ENCODE assay signal across 8 mouse cellular contexts in the genomic region with DNA sequence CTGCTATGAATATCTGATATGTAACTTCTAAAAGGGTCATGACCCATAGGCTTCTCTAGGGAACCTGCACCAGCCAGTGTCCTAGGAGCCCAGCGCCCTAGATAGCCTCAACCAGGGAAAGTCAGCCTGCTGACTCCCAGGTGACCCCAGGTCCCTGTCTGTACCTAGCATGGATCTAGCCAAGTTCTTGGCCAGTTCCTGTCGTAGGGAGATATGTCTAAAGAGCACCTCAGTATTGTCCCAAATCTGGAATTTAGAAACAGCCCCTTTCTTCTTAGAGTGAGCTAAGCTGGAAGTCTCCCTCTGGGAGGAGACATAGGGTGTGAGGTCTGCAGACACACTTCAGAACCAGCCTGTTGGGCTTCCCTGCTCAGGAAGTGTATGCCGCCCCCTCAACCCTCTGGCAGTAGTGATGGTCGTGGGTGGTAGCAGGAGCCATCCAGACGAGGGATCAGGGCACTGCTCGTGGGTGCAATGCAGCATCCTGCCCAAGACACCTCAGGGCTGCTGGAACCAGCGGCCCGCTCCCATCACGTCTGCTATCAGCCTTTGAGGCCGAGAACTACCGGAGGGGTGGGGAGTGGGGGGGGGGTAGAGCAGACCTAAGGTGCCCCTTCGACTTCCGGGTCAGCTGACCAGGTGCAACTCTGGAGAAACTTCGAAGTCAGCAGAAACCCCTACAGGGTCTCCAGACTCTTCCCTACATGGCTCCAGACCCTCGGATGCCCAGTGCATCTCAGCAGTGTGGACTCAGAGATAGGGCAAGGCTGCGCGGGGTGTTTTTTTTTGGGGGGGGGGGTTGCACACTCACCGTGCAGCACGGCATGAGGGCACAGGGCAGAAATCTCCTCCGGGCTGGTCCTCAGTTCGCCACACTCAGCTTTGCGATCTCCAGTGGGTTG. TPM values are rescaled to one million over a fixed set of nuclear protein-coding genes. Genes with fewer than 3 reads are reported as not detected.
A peak's percentile ranks its signal among the peaks of the same experiment; 100 is the strongest.
DNase-seq lines count a peak whose midpoint lies in the region; ATAC-seq and TF ChIP-seq lines count a peak whose summit lies in the region.

TSS of gene Osbpl5 (minus strand) at position 861 of the 902 bp plus-strand sequence.

- H3K27ac ChIP-seq in ES-Bruce4 (ENCODE audit: insufficient read depth, low read length): no peak within 1 kb of the TSS
- H3K27ac ChIP-seq in forebrain, embryonic 12.5 days: no peak within 1 kb of the TSS
- no peak within 1 kb of the TSS for H3K27ac ChIP-seq in limb, embryonic 13.5 days
- H3K27ac ChIP-seq in stomach, embryonic 15.5 days: no peak within 1 kb of the TSS

- peak within 1 kb of the TSS; percentile 32 for H3K4me3 ChIP-seq in ES-Bruce4 (ENCODE audit: low read depth, low read length)
- peak within 1 kb of the TSS; percentile 34 for H3K4me3 ChIP-seq in forebrain, embryonic 12.5 days (replicated peaks)
- peak within 1 kb of the TSS; percentile 42 for H3K4me3 ChIP-seq in limb, embryonic 13.5 days
- H3K4me3 ChIP-seq in stomach, embryonic 15.5 days (replicated peaks): peak within 1 kb of the TSS; percentile 44

- no peak within 1 kb of the TSS for H3K9ac ChIP-seq in ES-Bruce4 (ENCODE audit: low read depth, poor library complexity, severe bottlenecking)
- H3K9ac ChIP-seq in forebrain, embryonic 12.5 days: peak within 1 kb of the TSS; percentile 38
- peak within 1 kb of the TSS; percentile 61 for H3K9ac ChIP-seq in limb, embryonic 13.5 days
- H3K9ac ChIP-seq in stomach, embryonic 15.5 days: no peak within 1 kb of the TSS

- peak; percentile 17; the same call in 1 of the 2 replicates for ATAC-seq in forebrain, embryonic 12.5 days (ENCODE audit: low FRiP score)
- no peak for ATAC-seq in hematopoietic stem cell, adult 5-6 weeks (replicated peaks in 1 of 2; ENCODE audit: insufficient read depth in 1 of 2, low FRiP score in 2 of 2, low TSS enrichment in 1 of 2, low read depth in 1 of 2, poor library complexity in 2 of 2, severe bottlenecking in 2 of 2)
- no peak; the same call in none of the 2 replicates for ATAC-seq in limb, embryonic 13.5 days (ENCODE audit: low FRiP score, low read depth)
- peak; percentile 1; the same call in 1 of the 2 replicates for ATAC-seq in stomach, embryonic 15.5 days (ENCODE audit: insufficient read depth, low FRiP score, low read depth)

- no peak for TF ChIP-seq EP300 in ES-Bruce4 (IDR thresholded peaks at IDR 0.05; ENCODE audit: insufficient read depth, low read depth, low read length)

- no peaks in the 10 kb centered on the region for H3K36me3 ChIP-seq in ES-Bruce4 (ENCODE audit: control insufficient read depth, insufficient read depth, low read length, poor library complexity, severe bottlenecking)
- H3K36me3 ChIP-seq in forebrain, embryonic 12.5 days (replicated peaks): no peaks in the 10 kb centered on the region
- no peaks in the 10 kb centered on the region for H3K36me3 ChIP-seq in limb, embryonic 13.5 days
- no peaks in the 10 kb centered on the region for H3K36me3 ChIP-seq in stomach, embryonic 15.5 days

- DNase-seq in frontal cortex, adult 2 months (ENCODE audit: extremely low spot score in 1 of 2, low spot score in 1 of 2): peak; percentile 60 to 72
- no peak for DNase-seq in frontal cortex, postnatal 10 days (ENCODE audit: low spot score in 2 of 2)
- DNase-seq in adipocyte (ENCODE audit: low spot score): no peak

- no peaks in the 10 kb centered on the region for H3K9me3 ChIP-seq in ES-Bruce4 (replicated peaks; ENCODE audit: control insufficient read depth, insufficient read depth, low read length, poor library complexity, severe bottlenecking)
- no peaks in the 10 kb centered on the region for H3K9me3 ChIP-seq in forebrain, embryonic 12.5 days
- no peaks in the 10 kb centered on the region for H3K9me3 ChIP-seq in limb, embryonic 13.5 days
- no peaks in the 10 kb centered on the region for H3K9me3 ChIP-seq in stomach, embryonic 15.5 days

- no peak for TF ChIP-seq POLR2A in ES-Bruce4 (IDR thresholded peaks at IDR 0.05; ENCODE audit: insufficient read depth, low read length)

- no peaks in the 10 kb centered on the region for H3K4me1 ChIP-seq in ES-Bruce4 (ENCODE audit: control insufficient read depth, insufficient read depth, low read length)
- H3K4me1 ChIP-seq in forebrain, embryonic 12.5 days: peaks cover 17% of the 10 kb centered on the region
- peaks cover 14% of the 10 kb centered on the region for H3K4me1 ChIP-seq in limb, embryonic 13.5 days
- H3K4me1 ChIP-seq in stomach, embryonic 15.5 days: peaks cover 10% of the 10 kb centered on the region; the same call in 1 of the 2 replicates

- peak within 1 kb of the TSS; percentile 60 for H3K4me2 ChIP-seq in forebrain, embryonic 12.5 days
- peak within 1 kb of the TSS; percentile 79 for H3K4me2 ChIP-seq in limb, embryonic 13.5 days (replicated peaks)
- H3K4me2 ChIP-seq in stomach, embryonic 15.5 days: peak within 1 kb of the TSS; percentile 94

- H3K27me3 ChIP-seq in ES-Bruce4 (ENCODE audit: control insufficient read depth, insufficient read depth, low read length, poor library complexity, severe bottlenecking): no peaks in the 10 kb centered on the region
- H3K27me3 ChIP-seq in forebrain, embryonic 12.5 days: peaks cover 49% of the 10 kb centered on the region
- peaks cover 20% of the 10 kb centered on the region for H3K27me3 ChIP-seq in limb, embryonic 13.5 days
- H3K27me3 ChIP-seq in stomach, embryonic 15.5 days (replicated peaks): 0 out of 2 replicates have a peak, but pooled peaks cover 4% of the 10 kb centered on the region

- TF ChIP-seq CTCF in ES-Bruce4 (IDR thresholded peaks at IDR 0.05; ENCODE audit: low read depth, low read length): no peak

- WGBS in forebrain, embryonic 12.5 days: 24% methylated on average over 22 of the region's 22 CpGs
- WGBS in limb, embryonic 13.5 days: 30% methylated on average over 22 of the region's 22 CpGs
- WGBS in stomach, embryonic 15.5 days: 22% methylated on average over 22 of the region's 22 CpGs

RNA-seq across cellular contexts. Expression of gene Osbpl5, which starts in this region (rescaled TPM):
- 36.2 and 37.1 TPM in 2 replicates for polyA plus RNA-seq in frontal cortex, adult 2 months (2012; rRNA removed)
- polyA plus RNA-seq in ES-Bruce4 (2011; ENCODE audit: insufficient read depth, insufficient read length, low read depth, missing spikeins): 8.2 and 13.0 TPM in 2 replicates
- 15.1 and 17.5 TPM in 2 replicates for polyA plus RNA-seq in forebrain, embryonic 12.5 days (2016; fragmentation: Nextera tagmentation; extraction: Ambion mirVana)
- 14.9 and 28.2 TPM in 2 replicates for total RNA-seq in hematopoietic stem cell, adult 5-6 weeks (2017)
- polyA plus RNA-seq in limb, embryonic 13.5 days (2015; fragmentation: Nextera tagmentation; extraction: Ambion mirVana): 40.0 and 43.8 TPM in 2 replicates
- polyA plus RNA-seq in stomach, embryonic 15.5 days (2015; fragmentation: Nextera tagmentation; extraction: Ambion mirVana): 34.4 and 36.5 TPM in 2 replicates

Comparison
In these comparisons a context has a peak if more than half of its experiments do, and no peak if none do; other contexts are left out.
1. DNase-seq: peak in frontal cortex, adult 2 months (2 of 2); none in frontal cortex, postnatal 10 days (0 of 2) and adipocyte (single experiment).
2. H3K9ac ChIP-seq: peak in forebrain, embryonic 12.5 days (single experiment) and limb, embryonic 13.5 days (single experiment); none in ES-Bruce4 (single experiment) and stomach, embryonic 15.5 days (single experiment).
3. ATAC-seq: peak in forebrain, embryonic 12.5 days (single experiment) and stomach, embryonic 15.5 days (single experiment); none in hematopoietic stem cell, adult 5-6 weeks (0 of 2) and limb, embryonic 13.5 days (single experiment).
4. Peak in every context shown above with its lines, with median percentiles within 50 percentile points of each other: H3K4me3 ChIP-seq and H3K4me2 ChIP-seq.